Mouse (Mus musculus): Measurements from ENCODE around the gene Tmem107.
A peak's percentile ranks its signal among the peaks of the same experiment; 100 is the strongest.
"Not testable (repeated sequence)": the region's sequence is repeated elsewhere in the genome, so short reads cannot be mapped to it uniquely, and the experiment has no call there.

Gene Tmem107

DNA sequence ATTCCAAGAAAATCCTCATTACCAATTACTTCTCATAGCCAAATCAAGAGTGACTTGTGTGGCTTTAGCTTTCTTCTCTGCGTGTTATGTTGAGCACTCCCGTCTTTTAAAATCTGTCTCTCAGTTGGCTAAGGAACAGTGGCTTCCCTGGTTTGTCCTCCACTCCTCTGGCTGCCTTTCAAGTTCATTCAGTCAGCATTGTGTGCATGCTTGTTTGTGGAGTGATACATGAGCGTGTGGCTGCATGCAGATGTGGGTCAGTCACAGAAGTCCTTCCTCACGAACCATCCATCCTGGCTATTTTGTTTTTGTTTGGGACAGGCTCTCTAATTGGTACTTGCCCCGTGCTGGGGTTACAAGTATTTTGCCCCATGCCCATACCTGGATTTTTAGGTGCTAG lies 6.0 kb downstream of the Tmem107 start:
- DNase-seq: peak; percentile 3

DNA sequence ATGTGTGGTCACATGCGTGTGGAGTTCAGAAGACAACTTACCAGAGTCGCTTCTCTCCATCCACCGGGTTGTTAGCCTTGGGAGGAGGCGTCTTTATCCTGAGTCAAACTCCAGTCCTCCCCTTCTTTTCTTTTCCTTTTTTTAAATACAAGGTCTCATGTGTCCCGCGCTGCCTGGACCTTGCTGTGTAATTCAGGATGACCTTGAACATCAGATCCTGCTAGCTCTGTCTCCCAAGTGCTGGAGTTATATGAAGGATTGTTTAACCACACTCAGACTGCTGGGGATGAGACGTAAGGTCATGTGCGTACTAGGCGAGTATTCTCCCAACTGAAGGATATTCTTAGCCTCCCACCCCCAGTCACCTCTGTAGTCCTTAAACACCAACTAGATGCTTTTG lies 6.7 kb downstream of the Tmem107 start:
- DNase-seq: no peak

DNA sequence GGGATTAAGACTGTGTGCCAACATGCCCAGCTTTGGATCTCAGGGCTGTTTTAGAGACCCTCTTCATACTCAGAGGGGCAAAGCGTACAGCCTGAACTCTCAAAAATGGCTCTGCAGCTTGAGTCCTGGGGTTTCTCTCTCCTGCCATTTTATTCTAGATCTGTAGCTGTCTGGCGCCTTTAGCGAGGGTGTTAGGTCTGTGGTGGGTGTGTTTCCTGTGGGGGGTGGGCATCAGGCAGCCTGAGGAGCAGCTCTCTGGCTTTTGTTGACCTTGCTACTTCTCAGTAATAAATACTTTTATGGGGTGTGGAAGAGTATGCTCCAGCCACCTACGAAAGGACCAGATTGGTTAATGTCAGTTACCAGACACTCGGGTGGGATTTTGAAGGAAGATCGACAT lies 7.4 kb downstream of the Tmem107 start:
- no peak for DNase-seq

DNA sequence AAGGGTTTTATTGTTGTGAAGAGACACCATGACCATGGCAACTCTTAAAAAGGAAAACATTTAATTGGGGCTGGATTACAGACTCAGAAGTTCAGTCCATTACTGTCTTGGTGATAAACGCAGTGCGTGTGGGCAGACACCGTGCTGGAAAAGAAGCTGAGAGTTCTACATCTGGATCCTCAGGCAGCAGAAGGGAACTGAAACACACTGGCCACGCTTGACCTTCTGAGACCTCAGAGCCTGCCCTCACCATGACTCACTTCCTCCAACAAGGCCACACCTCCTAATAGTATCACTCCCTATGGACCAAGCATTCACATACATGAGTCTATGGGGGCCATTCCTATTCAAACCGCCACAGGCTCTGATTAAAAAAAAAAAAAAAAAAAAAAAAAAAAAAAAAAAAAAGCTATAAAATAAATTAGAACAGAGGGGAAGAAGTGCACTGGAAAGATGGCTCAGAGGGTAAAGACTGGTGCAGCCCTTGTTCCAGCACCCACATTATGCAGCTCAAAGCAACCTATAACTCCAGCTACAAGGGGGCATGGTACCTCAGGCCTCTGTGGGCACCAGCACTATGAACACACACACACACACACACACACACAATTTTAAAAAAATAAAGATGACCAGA lies 8.3 kb downstream of the Tmem107 start:
- no peak for DNase-seq

DNA sequence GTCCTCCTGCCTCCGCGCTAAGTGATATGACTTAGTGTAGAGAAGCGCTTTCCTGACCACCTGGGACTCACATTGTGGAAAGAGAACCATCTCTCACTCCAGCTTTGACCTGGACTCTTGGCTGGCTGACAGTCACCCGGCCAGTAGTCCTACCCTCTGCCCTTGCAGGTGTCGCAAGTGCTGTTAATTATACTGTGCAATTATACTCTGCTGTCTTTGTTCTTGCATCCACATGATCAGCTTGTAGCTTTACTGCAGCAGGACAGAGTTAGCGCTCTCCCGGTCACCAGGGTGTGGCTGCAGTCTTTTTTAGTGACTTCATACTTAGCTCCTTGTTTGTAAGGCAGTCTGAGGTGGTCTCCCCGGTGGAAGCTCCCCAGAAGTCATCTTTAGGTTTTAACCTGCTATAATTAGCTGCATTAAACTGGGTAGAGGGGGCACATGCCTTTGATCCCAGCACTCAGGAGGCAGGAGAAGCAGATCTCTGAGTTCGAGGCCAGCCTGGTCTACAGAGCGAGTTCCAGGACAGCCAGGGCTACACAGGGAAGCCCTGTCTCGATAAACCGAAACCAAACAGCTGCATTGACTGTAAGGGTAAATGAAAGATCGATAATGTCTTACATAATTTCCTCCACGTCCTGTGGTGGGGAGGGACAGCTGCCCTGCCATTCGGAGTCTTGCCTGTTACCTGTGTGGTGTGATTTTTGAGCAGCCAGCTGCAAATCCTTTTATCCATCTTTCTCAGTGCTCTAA lies 9.7 kb downstream of the Tmem107 start:
- no peak for DNase-seq

DNA sequence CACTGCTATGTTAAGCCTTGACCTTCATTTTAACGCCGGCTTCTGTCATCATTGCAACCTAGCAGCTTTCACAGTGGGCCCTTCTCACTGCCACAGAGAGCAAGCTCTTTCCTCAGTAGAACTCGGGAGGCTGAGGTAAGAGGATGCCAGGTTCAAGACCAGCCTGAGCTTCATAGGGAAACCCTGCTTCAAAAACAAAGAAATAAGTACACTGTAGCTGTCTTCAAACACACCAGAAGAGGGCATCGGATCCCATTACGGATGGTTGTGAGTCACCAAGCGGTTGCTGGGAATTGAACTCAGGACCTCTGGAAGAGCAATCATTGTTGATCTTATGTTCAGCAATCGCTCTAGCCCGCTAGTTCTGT lies 10.2 kb downstream of the Tmem107 start:
- no peak for DNase-seq

DNA sequence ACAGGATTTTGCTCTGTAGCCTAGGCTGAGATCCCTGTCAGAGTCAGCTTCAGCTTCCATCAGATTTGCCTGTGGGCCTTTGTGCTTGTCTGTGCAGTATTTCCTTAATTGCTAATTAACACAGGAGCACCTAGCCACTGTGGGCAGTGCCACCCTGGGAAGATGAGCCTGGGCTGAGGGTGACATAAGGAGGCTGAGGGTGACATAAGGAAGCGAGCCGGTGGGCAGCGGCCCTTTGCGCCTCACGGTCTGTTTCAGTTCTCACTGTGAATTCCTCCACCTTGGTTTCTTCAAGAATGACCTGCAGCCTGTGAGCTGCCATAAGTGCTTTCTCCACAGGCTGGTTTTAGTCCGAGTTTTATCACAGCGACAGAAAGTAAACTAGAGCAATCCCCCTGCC lies 11.0 kb downstream of the Tmem107 start:
- DNase-seq: no peak

DNA sequence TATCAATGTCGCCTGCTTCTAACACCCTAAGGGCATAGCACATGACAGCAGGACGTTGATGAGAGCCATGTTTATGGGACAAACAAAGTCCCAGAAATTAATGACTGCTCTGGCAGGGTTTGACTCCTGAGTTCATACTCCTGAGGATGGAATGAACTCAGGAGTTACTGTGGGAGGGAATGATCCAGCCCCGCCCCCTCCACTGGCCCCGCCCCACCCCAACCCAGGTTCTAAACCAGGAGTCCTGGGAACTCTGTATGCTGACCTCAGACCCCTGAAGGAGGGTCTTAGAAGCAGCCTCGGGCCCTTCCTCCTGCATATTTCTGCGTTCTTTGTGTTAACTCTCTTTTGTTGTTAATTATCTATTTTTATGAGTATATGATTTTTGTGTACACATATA lies 15.0 kb downstream of the Tmem107 start:
- no peak for DNase-seq

DNA sequence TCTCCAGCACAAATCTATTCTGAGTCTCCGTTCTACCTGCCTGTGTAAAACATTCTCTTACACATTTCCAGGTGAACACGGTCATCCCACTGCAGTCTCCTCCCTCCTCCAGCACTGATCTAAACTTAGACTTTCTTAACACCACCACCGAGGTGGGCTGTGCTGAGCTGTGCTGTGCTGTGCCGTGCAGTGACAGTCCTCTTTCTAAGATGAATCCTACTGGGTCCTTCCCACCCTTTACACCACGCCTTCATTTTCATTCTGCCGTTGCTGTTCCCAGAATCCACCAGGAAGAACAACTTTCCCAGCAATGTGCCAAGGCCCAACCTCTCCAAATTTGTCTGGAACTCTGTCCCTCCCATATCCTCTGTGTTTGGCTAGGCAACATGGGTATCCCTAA lies 15.8 kb downstream of the Tmem107 start:
- no peak for DNase-seq

DNA sequence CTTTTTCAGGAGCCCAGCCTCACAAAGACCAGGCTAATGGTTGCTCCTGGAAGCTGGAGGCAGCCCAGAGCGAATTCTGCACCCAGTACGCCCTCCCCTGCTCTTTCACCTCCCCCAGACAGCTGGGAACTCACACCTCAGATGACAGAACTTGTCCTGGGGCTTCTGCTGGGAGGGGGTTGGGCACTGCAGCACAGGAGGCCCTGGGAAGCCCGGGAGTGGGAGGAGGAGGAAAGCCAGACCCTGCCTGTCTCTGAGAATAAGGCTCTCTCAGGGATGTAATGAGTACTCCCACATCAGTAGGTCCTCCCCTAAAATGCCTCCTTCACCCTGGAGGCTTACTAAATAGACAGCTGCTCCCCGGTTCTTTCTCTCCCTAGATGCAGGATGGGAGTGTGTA lies 16.5 kb downstream of the Tmem107 start:
- peak; percentile 39 for DNase-seq

DNA sequence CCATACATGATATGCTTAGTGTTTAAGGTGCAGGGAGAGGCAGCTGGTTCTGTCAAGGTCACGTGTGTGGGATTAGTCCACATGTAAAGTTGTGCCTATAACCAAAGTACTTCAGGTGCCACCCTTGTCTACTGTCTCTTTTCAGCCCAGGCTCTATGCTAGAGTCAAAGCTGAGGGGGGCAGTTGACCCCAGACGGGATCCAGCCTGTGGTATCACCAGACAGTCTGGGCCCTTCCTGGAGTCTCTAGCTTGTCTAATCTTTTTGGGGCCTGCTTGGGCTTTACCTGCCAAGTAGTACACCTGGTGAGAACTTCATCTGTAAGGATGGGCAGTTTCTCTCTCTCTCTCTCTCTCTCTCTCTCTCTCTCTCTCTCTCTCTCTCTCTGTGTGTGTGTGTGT lies 17.0 kb downstream of the Tmem107 start:
- DNase-seq: no peak

DNA sequence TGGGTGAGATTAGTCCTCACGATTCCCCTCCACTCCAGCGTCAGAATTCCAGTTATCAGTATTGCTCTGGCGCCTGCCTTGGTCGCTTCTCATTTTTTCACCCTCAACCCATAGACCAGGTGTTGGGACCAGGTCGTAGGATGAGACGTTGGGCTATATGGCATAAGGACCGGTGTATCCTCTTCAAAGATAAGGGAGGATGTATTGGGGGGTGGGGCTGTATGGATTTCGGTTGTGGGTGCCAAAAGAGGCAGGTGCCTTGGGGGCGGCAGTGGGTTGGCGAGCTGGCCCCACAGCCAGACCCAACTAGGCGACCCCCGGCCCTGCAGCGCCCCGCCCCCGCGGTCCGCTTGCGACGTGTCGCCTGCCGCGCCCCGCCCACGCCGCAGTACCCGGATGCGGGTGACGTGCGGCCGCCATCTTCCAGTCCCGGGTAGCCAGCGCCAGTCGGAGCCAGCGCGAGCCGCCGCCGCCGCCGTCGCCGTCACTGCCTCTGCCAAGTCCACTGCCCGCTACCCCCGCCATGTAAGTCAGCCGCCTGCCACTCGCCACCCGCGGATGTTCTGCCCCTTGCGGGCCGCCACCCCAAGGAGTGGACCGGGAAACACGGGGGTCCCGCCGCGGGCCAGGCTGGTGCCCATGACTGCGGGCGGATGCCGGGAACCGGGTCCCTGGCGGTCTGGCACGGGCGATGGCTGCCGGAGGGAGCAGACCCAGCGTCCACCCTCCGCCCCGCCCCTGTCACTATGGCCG lies 17.7 kb downstream of the Tmem107 start, which contains the start of gene Vamp2:
Gene Vamp2, plus strand, starts transcription at position 388 of the 753 bp plus-strand sequence.
- peak; percentile 94 for DNase-seq

DNA sequence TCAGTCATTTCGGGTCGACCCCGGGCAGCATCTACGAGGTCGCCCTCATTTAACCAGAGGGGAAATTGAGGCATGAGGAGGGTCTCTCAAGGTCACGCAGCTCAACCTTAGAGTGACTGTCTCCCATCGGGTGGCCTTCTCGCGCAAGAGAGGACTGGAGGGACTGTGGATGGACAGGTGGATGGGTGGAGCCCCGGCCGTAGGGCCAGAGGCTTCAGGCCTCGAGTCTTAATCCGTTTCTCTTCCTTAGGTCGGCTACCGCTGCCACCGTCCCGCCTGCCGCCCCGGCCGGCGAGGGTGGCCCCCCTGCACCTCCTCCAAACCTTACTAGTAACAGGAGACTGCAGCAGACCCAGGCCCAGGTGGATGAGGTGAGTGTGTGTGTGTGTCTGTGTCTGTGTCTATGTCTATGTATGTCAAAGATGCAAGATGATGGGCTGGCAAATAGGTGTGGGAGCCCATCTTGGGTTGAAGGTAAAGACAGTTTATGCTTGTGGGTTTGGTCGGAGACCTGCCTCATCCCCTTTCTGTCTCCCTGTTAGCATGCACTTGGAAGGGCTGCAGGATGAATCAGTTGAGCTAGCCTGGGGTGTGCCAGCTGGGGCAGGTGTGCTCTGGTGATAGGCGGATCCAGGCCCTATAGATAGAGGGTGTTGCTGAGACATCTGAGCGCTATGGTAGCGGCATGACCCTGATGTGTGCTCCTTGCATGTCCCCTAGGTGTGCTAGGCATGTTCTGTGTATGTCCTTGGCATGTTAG lies 18.4 kb downstream of the Tmem107 start:
- DNase-seq: peak; percentile 34

DNA sequence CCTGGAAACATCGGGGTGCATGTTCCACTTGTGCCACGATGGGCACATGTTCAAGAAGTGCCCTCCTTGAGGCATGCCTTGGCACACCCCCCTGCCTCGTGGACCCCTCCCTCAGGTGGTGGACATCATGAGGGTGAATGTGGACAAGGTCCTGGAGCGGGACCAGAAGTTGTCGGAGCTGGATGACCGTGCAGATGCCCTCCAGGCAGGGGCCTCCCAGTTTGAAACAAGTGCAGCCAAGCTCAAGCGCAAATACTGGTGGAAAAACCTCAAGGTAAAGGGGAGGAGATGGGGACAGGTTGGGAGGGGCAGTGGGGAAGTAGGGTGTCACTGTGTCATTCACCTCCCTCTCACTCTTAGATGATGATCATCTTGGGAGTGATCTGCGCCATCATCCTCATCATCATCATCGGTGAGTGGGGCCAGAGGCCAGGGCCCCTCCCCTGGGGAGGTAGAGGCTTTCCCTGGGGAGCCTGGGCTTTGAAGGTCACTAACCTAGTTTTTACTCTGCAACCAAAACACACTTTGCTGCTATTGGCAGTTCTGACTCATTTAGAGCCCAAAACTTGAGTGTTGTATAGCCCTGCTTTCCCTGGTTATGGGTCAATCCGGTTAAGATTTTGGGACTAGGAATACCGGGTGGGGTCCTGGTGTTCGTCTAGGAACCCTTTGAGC lies 19.1 kb downstream of the Tmem107 start:
- DNase-seq: peak; percentile 55

DNA sequence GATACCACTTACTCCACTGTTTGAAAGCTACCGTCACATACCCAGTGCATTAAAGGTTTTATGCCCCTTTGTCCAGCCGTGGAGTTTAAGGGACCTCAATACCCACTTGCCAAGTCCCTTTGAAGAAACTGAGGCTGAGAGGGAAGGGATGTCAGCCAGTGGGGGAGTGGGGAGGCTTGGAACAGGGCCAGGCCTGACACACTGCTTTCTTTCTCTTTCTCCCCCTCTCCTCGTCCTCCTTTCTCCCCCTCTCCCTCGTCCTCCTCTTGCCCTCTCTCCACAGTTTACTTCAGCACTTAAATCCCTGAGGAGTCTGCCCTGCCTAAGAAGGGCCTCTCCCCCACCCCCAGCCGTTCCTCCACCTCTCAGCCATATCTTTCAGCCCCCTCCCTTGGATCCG lies 19.8 kb downstream of the Tmem107 start:
- DNase-seq: no peak

DNA sequence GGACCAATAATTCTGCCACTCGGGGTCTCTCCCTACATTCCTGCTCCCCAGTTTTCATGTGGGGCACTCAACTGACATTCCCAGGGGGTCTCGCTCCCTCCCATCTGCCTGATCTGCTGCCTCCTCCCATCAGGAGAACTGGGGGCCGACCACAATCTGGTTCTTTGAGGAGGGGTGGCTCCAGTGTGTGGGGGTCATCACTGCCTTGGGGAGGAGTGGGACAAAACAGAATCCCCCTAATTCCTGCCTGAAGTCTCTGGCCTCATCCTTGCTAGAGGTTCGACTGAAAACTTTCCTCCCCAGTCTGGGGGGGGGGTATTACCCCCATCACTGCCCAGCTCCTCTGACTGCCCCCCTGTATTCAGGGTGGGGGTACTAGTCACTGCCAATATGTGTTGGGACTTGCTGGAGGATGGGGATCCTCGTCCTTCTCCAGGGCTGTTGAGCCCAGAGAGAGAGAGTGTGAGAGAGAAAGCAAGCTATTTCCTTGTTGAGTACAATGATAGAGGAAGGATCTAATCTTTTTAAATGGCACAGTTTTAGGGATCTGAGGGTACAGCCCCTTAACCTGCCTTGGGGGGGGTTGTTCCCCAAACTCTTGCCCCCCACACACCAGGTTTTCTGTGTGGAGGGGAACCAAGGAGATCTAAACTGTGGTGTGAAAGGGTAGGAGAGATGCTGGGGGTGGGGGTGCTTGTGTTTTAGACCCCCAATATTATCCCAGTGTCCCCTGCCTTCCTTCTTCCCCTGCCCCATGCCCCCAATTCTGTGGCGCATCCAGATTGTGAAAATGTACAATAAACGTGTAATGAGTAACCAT lies 21.2 kb downstream of the Tmem107 start:
- DNase-seq: no peak

DNA sequence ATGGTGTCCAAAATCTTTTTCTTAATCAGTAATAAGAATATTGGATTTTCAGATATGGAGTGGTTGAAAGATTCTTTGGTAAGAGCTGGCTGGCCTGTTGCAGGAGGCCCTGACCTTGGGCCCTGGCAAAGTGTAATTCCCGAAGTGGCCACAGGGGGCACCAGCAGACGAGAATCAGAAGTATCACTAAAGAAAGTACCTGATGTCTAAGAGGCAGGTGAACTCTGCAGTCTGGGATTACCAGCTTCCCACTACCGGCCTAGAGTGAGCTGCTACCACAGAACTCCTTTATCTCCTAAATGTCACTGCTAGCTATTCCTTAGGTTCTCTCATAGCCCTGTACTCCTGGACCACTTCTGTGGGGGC lies 21.8 kb downstream of the Tmem107 start:
- DNase-seq: peak; percentile 87

DNA sequence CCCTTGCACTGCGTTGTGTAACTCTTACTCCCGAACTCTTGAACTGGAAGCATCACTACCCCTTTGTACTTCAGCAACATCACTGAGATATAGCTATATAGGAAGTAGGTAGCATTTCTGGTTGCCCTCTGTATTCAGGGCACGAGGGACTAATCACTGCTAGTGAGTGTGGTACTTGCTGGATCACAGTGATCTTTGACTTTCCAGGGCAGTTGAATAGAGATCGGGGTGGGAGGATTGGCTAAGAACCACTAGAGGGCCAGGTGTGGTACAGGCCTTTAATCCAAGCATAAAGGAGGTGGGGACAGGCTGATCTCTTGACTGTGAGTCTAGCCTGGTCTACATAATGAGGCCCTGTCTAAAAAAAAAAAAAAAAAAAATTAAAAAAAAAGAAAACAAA lies 22.3 kb downstream of the Tmem107 start:
- DNase-seq: no peak

DNA sequence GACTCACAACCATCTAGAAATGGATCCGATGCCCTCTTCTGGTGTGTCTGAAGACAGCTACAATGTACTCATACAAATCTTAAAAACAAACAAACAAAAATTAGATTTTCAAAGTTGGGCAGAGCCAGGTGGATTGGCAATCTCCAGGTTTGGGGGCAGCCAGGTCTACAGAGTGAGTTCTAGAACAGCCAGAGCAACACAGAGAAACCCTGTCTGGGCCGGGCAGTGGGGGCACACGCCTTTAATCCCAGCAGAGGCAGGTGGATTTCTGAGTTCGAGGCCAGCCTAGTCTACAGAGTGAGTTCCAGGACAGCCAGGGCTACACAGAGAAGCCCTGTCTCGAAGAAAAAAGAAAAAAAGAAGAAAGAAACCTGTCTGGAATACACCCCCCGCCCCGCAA lies 23.2 kb downstream of the Tmem107 start:
- not testable (repeated sequence) for DNase-seq

DNA sequence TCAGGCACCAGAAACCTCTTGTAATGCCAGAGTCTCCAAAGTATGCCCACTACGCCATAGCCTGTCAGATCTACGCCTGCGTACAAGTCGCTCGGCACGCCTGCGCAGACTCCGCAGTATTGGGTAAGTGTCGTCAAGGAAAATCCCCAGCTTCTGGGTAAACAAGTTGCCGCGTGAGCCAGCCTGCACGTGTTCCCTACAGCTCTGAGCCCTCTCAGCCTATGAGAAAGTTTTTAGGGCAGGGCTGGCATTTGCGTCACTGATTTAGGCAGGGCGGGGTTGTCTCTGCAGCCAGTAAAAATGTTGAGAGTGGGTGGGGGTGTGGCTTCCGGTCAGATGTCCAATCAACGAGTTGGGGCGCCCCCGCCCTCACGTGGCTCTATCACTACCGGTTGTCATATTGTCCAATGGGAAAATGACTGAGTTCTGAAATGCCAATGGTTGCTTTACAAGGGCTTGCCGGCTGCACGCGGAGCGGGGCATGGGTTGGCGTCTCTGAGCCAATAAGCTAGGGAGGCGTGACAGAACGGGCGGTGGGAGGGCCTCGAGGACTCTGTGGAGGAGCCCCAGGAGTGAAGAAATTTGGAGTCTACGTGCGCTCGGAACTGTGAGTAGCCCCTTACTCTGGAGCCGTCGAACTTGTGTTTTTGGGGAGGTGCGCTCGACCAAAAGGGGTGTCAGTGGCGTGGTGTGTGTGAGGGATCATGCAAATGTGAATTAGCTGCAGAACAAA lies 24.3 kb downstream of the Tmem107 start, which contains the start of gene Per1:
Gene Per1, plus strand, starts transcription at position 521 of the 733 bp plus-strand sequence.
- DNase-seq: peak; percentile 99
